Mouse (Mus musculus) C2C12 (cell line): ENCODE data around the gene Emc10.

Experiments
- CEBPB ChIP-seq: IDR thresholded peaks from one replicate; pipeline ENCODE4 v1.6.1; 2011; ENCODE audit warnings: low read depth, mild to moderate bottlenecking, control low read depth, moderate library complexity
- CTCF ChIP-seq: IDR thresholded peaks from one replicate; pipeline ENCODE4 v1.5.1; 2011; ENCODE audit not compliant: control insufficient read depth, insufficient read depth, insufficient read length
- FOSL1 ChIP-seq: IDR thresholded peaks from one replicate; pipeline ENCODE4 v1.8.0; 2011; ENCODE audit warnings: mild to moderate bottlenecking, low read length; ENCODE audit not compliant: poor library complexity, insufficient read depth, severe bottlenecking
- MAX ChIP-seq: IDR thresholded peaks from one replicate; pipeline ENCODE4 v1.6.1; 2011; ENCODE audit warnings: mild to moderate bottlenecking, control low read depth
- MYOD1 ChIP-seq: IDR thresholded peaks from one replicate; pipeline ENCODE4 v1.6.1; 2011; ENCODE audit warnings: low read depth; ENCODE audit not compliant: control insufficient read depth, insufficient read length
- MYOG ChIP-seq: IDR thresholded peaks from one replicate; pipeline ENCODE4 v1.6.1; 2011; ENCODE audit not compliant: control insufficient read depth, insufficient read length; ENCODE audit errors: extremely low read depth
- USF1 ChIP-seq: IDR thresholded peaks from one replicate; pipeline ENCODE4 v1.6.1; 2011; ENCODE audit warnings: low read depth, mild to moderate bottlenecking, control low read depth, moderate library complexity

- TF ChIP-seq CTCF = no peak
- no peak for TF ChIP-seq USF1
- TF ChIP-seq CEBPB = no peak
- no peak for TF ChIP-seq MAX
- TF ChIP-seq MYOD1 = no peak
- TF ChIP-seq FOSL1 = no peak
- no peak for TF ChIP-seq MYOG
Observed at GRCm38 (mm10) chr7:44488545-44488944, 7.8 kb downstream of the Emc10 start.
